Mouse (Mus musculus): Measurements from ENCODE around the gene Zfp358. TPM values are rescaled to one million over a fixed set of nuclear protein-coding genes. Genes with fewer than 3 reads are reported as not detected.

Zfp358 gene
- total RNA-seq, 2 experiments from 2014 or later: 29.4 to 30.5 TPM

Other genes starting within 250 kb of the Zfp358 start
- 100 to 1,000 TPM; 127 to 137 TPM for gene Insr, start 213.5 kb upstream of the Zfp358 start, total RNA-seq (2021)
- 1 to 10 TPM in 1 of 2 experiments, under 1 TPM in 1; 0.30 to 2.9 TPM for gene A430078G23Rik, start 139.7 kb upstream of the Zfp358 start, total RNA-seq (2021)
- gene Arhgef18, start 100.1 kb upstream of the Zfp358 start, total RNA-seq (2021): 10 to 100 TPM; 17.5 to 20.4 TPM
- 1 to 10 TPM; 3.6 to 4.2 TPM for gene Pex11g, start 25.5 kb upstream of the Zfp358 start, total RNA-seq (2021)
- gene Tex45, start 22.3 kb upstream of the Zfp358 start, total RNA-seq (2021): not detected
- 10 to 100 TPM; 17.8 to 21.0 TPM for gene Mcoln1, start 7.3 kb downstream of the Zfp358 start, total RNA-seq (2021)
- 10 to 100 TPM in 1 of 2 experiments, 1 to 10 TPM in 1; 8.1 to 10.2 TPM for gene Pnpla6, start 22.2 kb downstream of the Zfp358 start, total RNA-seq (2021)
- gene C330021F23Rik, start 74.9 kb downstream of the Zfp358 start, total RNA-seq (2021): under 1 TPM; 0.22 to 0.49 TPM
- gene Camsap3, start 94.2 kb downstream of the Zfp358 start, total RNA-seq (2021): 1 to 10 TPM; 1.2 to 1.6 TPM
- 10 to 100 TPM; 14.0 to 20.3 TPM for gene Xab2, start 128.2 kb downstream of the Zfp358 start, total RNA-seq (2021)
- 10 to 100 TPM; 75.5 to 95.8 TPM for gene Pet100, start 128.4 kb downstream of the Zfp358 start, total RNA-seq (2021)
- gene Pcp2, start 132.4 kb downstream of the Zfp358 start, total RNA-seq (2021): not detected
- gene Stxbp2, start 137.8 kb downstream of the Zfp358 start, total RNA-seq (2021): 1 to 10 TPM; 4.3 to 9.3 TPM
- gene Retn, start 162.6 kb downstream of the Zfp358 start, total RNA-seq (2021): 10 to 100 TPM in 1 of 2 experiments, 1 to 10 TPM in 1; 5.1 to 17.7 TPM
- gene Mcemp1, start 172.6 kb downstream of the Zfp358 start, total RNA-seq (2021): under 1 TPM; 0.30 to 0.49 TPM
- gene Fcor, start 179.2 kb downstream of the Zfp358 start, total RNA-seq (2021): 1 to 10 TPM in 1 of 2 experiments, under 1 TPM in 1; 0.82 to 7.1 TPM
- 10 to 100 TPM; 20.0 to 21.2 TPM for gene Trappc5, start 183.2 kb downstream of the Zfp358 start, total RNA-seq (2021)
- gene Fcer2a, start 201.0 kb downstream of the Zfp358 start, total RNA-seq (2021): 1 to 10 TPM in 1 of 2 experiments, not detected in 1; 3.4 TPM
- gene Clec4g, start 227.5 kb downstream of the Zfp358 start, total RNA-seq (2021): 1 to 10 TPM in 1 of 2 experiments, under 1 TPM in 1; 0.47 to 1.0 TPM